Mouse (Mus musculus): ENCODE results near the gene Pik3r1. TPM values are rescaled to one million over a fixed set of nuclear protein-coding genes. Genes with fewer than 3 reads are reported as not detected.

Gene Pik3r1
- total RNA-seq, 2 experiments from 2014 or later, result 109 to 112 TPM

DNA sequence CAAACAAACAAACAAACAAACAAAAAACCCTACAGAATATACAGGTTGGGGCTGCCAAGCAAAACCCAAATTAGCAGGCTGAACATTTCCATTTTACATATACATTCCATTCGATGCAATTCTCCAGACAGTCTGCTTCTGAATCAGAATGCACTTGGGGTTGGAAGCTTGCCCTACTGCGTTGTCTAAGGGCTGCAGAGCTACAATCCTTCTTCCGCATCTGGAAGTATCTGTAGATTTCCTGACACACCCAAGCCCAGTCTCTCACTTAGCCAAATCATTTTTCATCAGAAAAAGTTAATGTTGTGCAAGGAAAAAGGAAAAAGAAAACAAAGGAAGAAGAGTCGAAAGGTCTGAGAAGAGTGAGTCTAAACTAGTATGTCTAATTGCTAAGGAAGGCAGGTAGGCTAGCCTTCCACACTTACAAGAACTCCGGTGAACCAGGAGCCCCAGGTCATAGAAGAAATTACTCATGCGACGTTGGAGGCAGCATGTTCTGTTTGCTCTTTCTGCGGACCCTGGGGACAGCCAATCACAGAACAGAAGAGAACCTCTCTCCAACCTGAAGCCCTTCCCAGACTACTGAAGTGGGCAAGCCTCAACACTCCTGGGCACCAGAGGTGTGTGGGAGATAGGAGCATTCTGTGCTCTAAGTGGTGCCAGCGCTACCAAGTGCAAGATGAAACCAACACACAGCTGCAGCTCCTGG lies 55.1 kb downstream of the Pik3r1 start:
- no peak for DNase-seq (ENCODE audit: low spot score in 2 of 2)

DNA sequence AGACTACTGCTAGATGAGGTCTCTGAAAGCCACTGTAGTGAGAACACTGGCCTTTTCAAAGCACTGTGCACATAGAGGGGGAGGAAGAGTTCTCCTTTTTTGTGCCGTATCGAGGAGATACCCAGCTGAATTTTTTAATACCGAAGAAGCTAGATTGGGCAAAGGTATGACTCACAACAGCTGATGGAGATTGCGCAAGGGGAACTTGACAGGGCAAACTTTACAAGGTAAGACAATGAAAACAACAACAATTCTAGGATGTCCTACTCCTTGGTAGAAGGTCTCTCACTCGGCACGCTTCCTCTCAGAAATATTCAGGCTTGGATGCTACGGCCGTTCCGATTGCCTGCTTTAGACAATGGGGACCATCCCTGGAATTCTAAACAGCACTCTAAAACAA lies 55.9 kb downstream of the Pik3r1 start:
- no peak for DNase-seq (ENCODE audit: low spot score in 2 of 2)

DNA sequence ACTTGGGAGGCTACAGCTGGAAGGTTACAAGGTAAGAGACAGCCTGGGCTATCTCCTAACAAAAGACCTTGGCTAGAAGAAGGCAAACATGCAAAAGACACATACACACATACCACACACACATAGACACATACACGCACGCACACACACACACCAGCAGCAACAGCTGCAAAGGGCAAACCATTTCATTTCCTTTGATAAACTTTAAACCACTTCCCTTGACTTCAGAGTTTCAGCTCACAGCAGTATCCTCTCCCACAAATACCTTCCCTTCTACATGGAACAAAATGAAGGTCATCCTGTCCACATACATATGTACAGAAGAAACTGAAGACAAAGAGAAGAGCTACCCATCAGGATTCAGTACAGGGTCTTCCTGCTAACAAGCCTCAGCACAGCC lies 56.7 kb downstream of the Pik3r1 start:
- DNase-seq (ENCODE audit: low spot score in 2 of 2), result no peak

DNA sequence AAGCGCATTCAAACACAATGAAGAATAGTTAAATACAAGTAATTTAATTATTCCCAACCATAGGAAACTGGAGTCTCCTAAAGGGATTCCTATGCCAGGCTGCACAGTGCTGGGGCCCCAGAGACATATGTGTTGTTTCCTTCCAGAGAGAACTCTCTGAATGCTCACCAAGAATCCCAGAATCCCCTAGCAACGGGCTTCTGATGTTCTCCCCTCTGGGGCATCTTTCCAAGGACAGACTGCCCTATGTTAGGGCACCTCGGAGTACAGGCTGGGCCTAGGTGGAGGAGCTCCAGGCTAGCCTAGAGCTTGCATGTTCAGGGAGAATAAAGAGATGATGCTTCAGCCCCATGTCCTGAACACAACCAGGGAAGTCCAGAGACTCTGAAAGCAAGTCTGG lies 58.2 kb downstream of the Pik3r1 start:
- no peak for DNase-seq (ENCODE audit: low spot score in 2 of 2)

DNA sequence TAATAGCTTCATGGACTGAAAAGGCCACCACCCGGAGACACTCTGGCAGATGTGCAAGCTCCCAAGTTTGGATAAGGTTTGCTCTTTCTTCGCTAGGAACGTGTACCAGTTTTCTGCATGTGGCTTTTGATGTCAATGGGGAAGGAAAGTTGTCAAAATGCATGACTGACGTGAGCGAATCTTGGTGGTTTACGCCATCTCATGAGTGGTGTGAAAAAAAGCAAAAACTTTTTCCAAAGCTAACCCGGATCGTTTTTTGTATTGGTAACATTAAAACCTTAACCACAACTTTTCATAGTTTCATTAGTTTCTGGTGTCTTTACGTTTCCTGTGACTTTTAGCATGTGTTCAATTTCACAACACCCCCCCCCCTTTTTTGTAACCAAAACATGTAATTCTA lies 60.8 kb downstream of the Pik3r1 start:
- no peak for DNase-seq (ENCODE audit: low spot score in 2 of 2)

DNA sequence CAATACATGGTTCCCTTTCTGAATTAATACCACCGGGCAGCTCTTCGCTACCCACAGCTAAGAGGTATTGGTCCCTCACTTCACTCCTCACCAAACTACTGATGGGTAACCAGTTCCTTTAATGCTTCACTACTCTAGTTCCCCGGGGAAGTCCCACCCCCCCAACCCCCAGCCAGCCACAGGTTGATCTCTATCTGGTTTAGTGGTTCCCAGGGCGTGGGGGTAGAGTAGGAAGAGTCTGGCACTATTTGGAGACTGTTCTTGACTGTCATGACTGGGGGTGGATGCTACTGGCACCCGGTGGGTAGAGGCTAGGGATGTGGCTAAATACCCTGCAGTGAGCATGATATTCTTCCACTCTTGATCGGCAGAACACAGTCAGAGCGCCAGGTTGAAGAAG lies 61.6 kb downstream of the Pik3r1 start:
- no peak for DNase-seq (ENCODE audit: low spot score in 2 of 2)

DNA sequence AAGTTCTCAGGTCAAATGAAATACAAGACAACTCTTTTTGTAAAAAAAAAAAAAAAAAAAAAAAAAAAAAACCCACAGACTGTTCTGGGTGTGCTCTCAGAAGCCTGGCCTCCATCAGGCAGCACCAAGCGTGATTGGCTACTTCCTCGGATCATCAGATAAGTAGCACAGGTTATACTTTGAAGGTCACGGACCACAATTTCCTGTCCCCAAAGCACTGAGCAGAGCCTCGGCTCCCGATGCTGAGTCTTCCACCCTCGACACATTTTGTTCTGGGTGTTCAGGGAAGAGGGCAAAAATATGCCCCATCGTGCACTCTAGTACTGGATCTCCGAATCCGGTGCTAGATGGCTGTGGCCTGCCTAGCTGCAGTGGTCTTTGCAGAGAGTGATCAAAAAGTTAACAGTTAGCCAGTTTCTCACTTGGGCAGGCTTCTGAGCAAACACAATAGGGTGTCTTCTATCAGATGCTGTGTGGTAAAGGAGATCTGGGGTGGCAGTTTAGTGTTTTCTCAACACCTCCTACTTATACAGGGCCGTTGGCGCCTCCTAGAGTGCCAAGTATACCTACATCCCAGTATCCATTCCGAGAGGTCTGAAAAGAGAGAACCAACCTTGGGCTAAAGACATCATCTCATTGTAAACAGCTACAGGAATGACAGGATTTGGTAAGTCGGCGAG lies 65.8 kb downstream of the Pik3r1 start:
- no peak for DNase-seq (ENCODE audit: low spot score in 2 of 2)

DNA sequence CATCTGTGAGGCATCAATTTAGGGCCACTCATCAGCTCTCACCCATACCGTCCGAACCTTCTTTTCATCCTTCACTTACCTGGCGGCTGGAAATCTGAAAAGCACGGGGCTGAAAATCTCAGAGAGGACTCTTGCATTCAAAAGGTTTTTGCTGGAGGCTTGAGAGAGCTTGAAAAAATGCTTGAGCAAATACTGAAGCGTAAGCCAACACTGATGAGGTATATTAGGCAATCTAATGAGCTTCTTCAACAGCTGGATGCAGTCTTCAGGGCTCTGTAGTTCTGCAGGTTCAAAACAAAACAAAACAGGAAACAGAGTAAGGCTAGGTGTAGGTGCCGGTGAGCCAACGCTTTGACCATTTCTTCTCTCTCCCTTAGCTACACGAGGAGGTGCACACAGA lies 66.4 kb downstream of the Pik3r1 start:
- no peak for DNase-seq (ENCODE audit: low spot score in 2 of 2)

DNA sequence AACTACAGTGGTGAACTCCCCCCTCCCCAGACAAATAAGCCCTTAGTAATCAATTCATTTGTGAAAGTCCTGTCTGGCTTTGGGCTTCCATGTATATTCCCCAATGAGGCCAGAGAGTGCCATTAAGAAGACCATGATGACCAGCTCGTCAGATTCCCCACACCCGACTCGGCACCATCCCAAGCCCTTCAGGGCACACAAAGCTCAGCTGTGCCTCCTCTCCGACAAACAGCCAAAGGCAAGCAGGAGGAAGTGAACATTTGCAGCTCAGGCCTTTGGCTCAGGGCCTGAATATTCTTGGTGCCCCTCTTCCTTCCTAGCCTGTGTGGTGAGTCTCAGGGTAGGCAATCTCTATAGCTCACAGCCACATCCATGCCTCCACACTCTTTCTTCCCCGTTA lies 68.3 kb downstream of the Pik3r1 start:
- DNase-seq (ENCODE audit: low spot score in 2 of 2), result no peak

DNA sequence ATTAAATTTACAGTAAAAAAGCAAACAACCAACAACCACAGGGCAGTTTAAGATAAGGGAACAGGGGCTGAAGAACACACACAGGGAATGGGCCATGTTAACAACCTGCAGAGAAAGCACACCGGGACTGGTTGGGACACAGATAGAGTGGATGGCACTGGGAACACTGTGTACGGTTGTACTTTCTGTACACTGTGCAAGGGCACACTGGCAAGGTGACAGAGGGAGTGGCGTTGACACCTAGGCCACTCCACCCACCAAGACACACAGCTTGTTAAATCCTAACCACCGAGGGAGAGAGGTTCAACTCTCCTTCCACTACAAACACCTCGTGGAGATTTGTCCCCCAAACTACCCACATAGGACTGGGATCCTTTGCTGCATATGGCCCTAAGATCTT lies 70.1 kb downstream of the Pik3r1 start:
- no peak for DNase-seq (ENCODE audit: low spot score in 2 of 2)

DNA sequence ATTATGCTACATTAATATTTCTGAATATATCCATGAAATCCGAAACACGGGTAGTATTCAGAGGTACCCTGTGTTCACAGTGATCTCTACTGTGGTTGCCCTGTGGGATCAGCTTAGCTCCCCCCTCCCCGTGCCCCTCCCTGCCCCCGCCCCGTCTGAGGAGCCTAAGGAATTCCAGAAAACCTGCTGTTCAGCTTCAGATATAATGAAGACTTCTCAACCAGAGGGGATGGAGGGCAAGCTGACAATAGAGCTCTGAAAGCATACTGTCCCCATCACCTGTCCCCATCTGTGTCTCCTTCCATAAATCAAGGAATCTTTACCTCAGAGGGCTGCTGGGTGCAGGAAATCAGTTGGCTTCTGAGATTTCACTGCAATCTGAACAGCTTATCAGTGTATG lies 70.6 kb downstream of the Pik3r1 start:
- DNase-seq (ENCODE audit: low spot score in 2 of 2), result no peak

DNA sequence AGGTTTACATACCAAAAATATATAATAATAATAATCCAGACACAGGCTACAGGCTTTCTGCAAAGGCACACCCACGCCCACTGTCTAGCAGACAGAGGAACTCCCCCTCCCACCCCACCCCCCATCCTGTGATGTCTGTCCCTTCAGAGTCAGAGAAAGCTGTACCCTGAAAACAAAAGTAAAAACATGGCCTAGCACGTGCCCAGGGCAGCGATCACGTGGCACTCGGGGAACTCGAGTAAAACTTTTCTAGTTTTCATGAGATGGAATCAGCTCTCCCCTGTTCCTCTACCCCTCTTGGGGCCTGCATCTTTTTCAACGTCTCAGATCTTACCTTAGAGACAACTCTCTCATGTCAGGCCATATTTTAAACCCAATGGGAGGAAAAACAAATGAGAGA lies 71.2 kb downstream of the Pik3r1 start:
- DNase-seq (ENCODE audit: low spot score in 2 of 2), result no peak

DNA sequence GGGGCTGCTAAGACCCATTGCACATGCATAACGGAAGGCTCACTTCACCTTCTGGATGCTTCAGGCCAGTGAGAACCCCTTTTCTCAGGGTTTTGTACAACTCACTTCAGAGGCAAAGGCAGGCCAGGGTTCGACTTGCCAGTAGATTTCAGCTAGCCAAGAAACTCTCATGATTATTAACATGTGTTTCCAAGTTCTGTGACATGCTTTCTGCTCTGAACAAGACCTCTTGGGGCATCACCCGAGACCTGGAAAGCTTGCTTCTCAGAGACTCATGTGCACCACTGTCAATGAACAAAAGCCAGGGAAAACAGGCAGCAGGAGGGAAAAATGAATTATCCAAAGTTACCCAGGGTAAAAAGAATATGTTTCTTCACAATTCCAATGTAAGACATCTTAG lies 71.7 kb downstream of the Pik3r1 start:
- no peak for DNase-seq (ENCODE audit: low spot score in 2 of 2)

DNA sequence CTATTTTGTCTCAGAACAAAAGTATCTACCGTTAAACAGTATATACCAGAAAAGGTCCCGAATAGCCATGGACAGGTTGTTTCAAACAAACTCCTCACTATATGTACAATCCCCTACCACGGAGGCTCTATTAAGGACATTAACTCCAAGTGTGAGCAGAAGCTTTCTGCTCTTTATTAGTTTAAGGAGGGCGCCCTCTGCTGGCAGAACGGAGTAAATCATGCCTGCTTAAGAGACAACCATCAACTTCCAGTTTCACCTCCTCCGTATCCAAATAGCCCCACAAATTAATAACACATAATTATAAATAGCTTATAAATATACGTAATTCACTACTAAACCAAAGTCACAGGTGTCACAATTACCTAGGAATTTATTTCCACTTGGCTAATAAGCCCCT lies 72.1 kb downstream of the Pik3r1 start:
- DNase-seq (ENCODE audit: low spot score in 2 of 2), result peak; percentile 92

DNA sequence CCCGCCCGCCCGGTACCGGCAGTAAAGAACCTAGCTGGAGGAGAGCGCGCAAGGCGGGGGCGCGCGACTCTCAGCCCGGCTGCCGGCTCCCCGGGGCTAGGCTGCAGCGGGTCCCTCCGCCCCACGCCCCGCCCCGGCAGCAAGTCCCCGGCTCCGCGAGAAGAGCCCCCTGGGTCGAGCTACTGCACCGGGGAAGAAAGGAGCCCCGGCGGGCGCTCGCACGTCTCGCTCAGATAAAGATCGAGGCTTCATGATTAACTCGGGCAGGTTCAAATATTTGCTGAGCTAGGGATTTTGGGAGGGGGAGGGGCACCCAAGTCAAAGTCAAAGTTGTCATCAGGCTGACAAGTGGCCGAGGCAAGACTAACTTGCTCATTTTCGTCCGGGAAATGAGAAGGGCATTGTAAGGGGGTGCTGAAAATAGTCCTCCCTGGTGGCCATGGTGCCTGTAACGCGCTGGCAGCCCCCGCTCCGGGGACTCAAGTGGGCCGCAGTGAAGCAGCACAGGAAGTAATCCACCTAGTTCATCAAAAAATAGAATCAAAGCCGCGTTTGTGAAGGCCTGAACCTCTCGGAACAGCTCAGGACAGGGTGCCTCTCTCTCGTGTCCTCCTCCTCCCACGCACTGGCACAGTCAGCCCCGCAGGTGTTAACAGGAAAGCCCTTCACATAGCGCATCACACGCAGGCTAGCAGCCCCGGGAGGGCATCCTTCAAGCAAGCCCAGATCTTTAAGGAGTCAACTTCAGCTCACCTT lies 73.3 kb downstream of the Pik3r1 start:
- peak; percentile 49 to 71 for DNase-seq (ENCODE audit: low spot score in 2 of 2)

DNA sequence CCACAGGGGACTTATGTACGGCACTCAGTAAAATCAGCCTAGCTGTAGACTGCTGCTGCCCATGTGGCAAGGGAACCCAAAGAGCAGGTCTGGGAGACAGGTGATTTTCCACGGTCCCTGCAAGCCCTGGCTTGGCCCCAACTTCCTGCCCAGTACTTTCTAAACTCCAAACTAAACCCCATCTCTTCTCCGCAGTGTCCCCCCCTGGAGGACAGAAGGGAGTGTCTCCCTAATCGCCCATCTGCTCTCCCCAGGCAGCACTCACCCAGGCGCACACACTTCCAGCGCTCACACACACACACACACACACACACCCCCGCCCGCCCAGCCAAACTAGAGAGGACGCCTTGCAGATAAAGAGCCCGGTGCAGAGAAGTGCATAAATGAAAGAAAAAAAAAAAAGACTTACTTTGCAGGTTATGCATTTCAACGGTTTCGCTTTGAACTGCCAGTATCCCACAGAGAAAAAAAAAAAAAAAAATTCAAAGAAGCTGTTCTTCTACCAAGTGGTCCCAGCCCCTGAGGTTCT lies 74.0 kb downstream of the Pik3r1 start:
- DNase-seq (ENCODE audit: low spot score in 2 of 2), result peak; percentile 64 to 72

DNA sequence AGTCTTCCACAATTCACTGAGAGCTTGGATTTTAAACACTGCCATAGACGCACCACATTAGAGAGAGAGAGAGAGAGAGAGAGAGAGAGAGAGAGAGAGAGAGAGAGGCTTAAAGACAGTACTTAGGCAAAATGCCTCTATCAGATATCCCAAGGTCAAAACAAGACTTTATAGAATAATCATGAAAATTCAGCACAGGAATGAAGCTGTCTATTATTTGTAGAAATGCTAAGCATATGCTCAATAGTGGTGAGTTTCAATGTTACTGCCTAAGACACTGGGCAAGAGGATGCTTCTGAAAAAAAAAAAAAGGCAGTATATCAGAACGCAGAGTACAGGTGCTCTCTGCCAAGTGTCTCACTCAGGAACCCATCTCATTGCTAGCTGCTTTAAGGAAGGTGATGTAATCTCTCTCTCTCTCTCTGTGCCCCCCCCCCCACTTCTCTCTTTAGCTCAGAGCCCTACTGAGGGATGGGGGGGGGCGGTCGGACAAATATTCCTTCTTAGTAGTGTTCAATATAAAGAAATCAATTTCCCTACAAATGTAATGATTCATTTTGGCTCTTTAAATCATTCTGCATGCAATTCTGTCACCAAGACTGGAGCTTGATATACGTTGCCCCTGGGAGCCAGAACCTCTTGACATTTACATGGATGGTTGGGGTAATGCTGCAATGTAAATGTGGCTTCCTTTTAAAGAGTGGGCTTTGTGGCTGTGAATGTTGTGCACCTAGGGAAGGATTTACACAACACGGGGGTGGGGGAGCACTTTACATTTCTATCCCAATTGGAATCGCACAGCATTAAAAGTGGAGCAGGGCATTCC lies 74.9 kb downstream of the Pik3r1 start:
- peak in 1 of 2 experiments; percentile 17 for DNase-seq (ENCODE audit: low spot score in 2 of 2)

DNA sequence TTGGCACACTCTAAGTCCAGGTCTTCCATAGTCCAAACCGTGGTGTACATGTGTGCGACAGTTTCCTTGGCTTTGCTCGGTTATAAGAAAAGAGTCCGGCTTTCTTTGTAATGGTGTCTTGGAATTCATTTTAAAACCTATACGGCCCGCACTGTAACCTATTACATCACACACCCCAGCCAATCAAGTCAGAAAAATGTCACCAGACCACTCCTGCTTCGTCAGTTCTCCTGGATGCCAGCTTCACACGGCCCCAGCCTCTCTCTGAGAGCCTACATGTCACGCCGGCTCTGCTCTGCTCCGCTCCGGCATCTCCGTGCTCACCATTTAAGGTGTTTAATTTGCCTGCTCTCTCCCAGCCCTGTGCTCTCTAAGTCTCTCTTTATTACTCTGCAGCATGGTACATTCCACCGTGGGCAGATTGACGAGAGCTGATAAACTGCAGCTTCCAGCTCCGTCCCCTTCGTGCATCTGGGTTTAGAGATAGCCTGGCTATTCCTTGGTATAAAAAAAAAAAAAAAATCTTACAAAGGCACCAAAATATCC lies 75.7 kb downstream of the Pik3r1 start:
- peak; percentile 44 to 70 for DNase-seq (ENCODE audit: low spot score in 2 of 2)

DNA sequence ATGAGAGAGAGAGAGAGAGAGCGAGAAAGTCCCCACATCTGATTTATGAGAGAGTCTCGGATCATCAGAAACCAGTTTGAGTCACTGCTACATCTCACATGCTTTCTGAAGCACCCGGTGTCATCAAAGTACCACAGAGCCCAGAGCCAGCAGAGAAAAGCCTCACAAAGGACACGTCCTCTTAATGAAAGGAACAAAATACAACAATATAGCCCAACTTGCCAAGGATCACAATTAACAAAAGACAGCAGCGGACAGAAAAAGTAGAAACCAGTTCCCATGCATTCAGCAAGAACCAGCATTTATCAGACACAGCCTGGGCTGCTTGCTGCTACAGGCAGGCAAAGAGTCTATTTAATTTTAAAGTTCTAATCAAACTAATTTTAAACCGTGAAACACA lies 76.3 kb downstream of the Pik3r1 start:
- peak in 1 of 2 experiments; percentile 20 for DNase-seq (ENCODE audit: low spot score in 2 of 2)

DNA sequence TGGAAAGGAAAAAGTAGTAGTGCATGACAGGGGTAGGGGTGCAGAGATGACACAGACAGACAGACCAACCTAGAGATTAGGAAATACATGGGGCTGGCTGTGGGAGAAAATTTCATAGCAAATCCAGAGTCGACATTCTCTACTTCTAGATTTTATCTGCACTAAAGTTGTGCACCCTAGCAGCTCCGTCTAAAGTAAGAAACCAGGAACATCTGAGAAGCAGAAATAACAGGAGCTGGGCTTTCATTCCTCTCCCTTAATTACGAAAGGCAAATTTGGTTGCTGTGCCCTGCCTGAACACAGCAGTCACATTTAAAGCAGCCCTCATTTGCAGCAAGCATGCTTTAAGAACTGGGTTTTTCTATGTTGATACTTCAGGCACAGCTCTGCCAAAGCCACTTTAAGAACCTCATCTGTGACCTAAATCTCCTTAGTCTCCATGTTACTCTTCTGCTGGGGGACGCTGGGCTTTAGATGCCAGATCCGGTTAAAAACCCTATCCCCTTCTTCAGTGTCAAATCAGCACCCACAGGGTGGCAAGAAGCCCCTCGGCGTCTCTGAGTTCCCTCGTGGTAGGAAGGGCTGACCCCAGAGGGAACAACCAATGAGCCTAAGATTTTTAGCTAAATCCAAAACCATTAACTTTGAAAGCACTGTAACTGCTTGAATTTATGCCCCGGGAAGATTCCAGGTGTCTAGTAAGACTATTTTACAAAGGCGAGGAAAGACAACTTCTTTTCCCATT lies 76.9 kb downstream of the Pik3r1 start:
- peak in 1 of 2 experiments; percentile 18 for DNase-seq (ENCODE audit: low spot score in 2 of 2)

All from layer of hippocampus, postnatal 10 days (tissue).